Mouse (Mus musculus) heart, embryonic 14.5 days (tissue): ENCODE results near the gene Tmed10. TPM values are rescaled to one million over a fixed set of nuclear protein-coding genes. Genes with fewer than 3 reads are reported as not detected.

Source experiments
- ATAC-seq: fragments of 200-750 bp; cut with Nextera tagmentation; 2 replicates; pipeline ENCODE4 v1.8.0; 2017; ENCODE audit warnings: low read depth, moderate TSS enrichment; ENCODE audit not compliant: insufficient number of reproducible peaks, insufficient read depth, low FRiP score
- H3K27ac ChIP-seq, 2 experiments: fragments of 200-500 bp in 1 of 2; fragments of 300-500 bp in 1 of 2; sonication (generic) in 1 of 2; replicated peaks in 1 of 2; 2 replicates each; pipeline ENCODE4 v1.5.1; 2012 to 2014; ENCODE audit warnings: low read depth in 2 of 2, low read length in 2 of 2, control low read depth in 1 of 2, mild to moderate bottlenecking in 1 of 2, mixed read lengths in 1 of 2; ENCODE audit not compliant: control insufficient read depth in 1 of 2, insufficient read depth in 1 of 2
- H3K27me3 ChIP-seq: fragments of 300-500 bp; sonication (generic); 2 replicates; pipeline ENCODE4 v1.6.1; 2014; ENCODE audit warnings: mild to moderate bottlenecking, low read length, control low read depth; ENCODE audit not compliant: control insufficient read depth, insufficient read depth
- H3K36me3 ChIP-seq: fragments of 300-500 bp; sonication (generic); 2 replicates; pipeline ENCODE4 v1.6.1; 2014; ENCODE audit warnings: mild to moderate bottlenecking, control low read depth, low read length, mixed read lengths; ENCODE audit not compliant: control insufficient read depth, insufficient read depth
- H3K4me1 ChIP-seq, 2 experiments: fragments of 200-500 bp in 1 of 2; fragments of 300-500 bp in 1 of 2; sonication (generic) in 1 of 2; 2 replicates each; pipeline ENCODE4 v1.6.1; 2012 to 2014; ENCODE audit warnings: low read length in 2 of 2, control low read depth in 1 of 2, mixed read lengths in 1 of 2; ENCODE audit not compliant: control insufficient read depth in 2 of 2, insufficient read depth in 2 of 2
- H3K4me2 ChIP-seq: fragments of 300-500 bp; sonication (generic); 2 replicates; pipeline ENCODE4 v1.6.1; 2014; ENCODE audit warnings: mild to moderate bottlenecking, low read length
- H3K4me3 ChIP-seq, 2 experiments: fragments of 200-500 bp in 1 of 2; fragments of 300-500 bp in 1 of 2; sonication (generic) in 1 of 2; 2 replicates each; pipeline ENCODE4 v1.5.1; 2012 to 2014; ENCODE audit warnings: low read length in 2 of 2, mild to moderate bottlenecking in 2 of 2, control low read depth in 1 of 2, low read depth in 1 of 2, moderate library complexity in 1 of 2; ENCODE audit not compliant: control insufficient read depth in 1 of 2, insufficient read depth in 1 of 2
- H3K9ac ChIP-seq: fragments of 300-500 bp; sonication (generic); 2 replicates; pipeline ENCODE4 v1.6.1; 2014; ENCODE audit warnings: mild to moderate bottlenecking, low read length
- H3K9me3 ChIP-seq: fragments of 300-500 bp; sonication (generic); 2 replicates; pipeline ENCODE4 v1.6.1; 2016; ENCODE audit warnings: low read length, control low read depth; ENCODE audit not compliant: control insufficient read depth
- WGBS: fragments of 180-500 bp; shearing (Covaris S2); extraction: QIAGEN DNeasy Blood & Tissue Kit; methylation state at CpG from one replicate; pipeline ENCODE4 v1.1.7; 2014; 5-methylcytosine and 5-hydroxymethylcytosine counted together
- polyA plus RNA-seq: library from polyadenylated mRNA; unstranded; fragments of >200 nt; fragmentation: Nextera tagmentation; extraction: Ambion mirVana; gene quantifications from 2 replicates; pipeline ENCODE4 v1.2.1, GENCODE M21; 2014

Gene Tmed10
- polyA plus RNA-seq, 1 experiment from 2014 or later = 320 TPM

- Histone ChIP-seq H3K4me2 (no peak overlapping the region), H3K9me3 (peaks cover 8% of the 10 kb centered on the region), H3K4me1 (no peaks in the 10 kb centered on the region), H3K36me3 (no peaks in the 10 kb centered on the region), H3K27me3 (no peaks in the 10 kb centered on the region), H3K4me3 (no peak overlapping the region), H3K27ac (no peak overlapping the region), H3K9ac (no peak overlapping the region)
- 78% methylated on average over 2 of the region's 2 CpGs for WGBS
- no peak for ATAC-seq
Observed at GRCm38 (mm10) chr12:85411136-85411535, 36.5 kb upstream of the Tmed10 start.

GRCm38 (mm10) chr12:85397960-85398272, 23.3 kb upstream of the Tmed10 start:
- peaks cover 16 to 23% of the 10 kb centered on the region in 2 experiments for H3K4me1 ChIP-seq
- no peaks in the 10 kb centered on the region for H3K9me3 ChIP-seq
- H3K9ac ChIP-seq = no peak overlapping the region
- H3K36me3 ChIP-seq = no peaks in the 10 kb centered on the region
- 44% methylated on average over 4 of the region's 4 CpGs for WGBS
- no peak for ATAC-seq
- H3K27ac ChIP-seq = no peak overlapping the region
- no peaks in the 10 kb centered on the region for H3K27me3 ChIP-seq
- H3K4me3 ChIP-seq = no peak overlapping the region
- no peak overlapping the region for H3K4me2 ChIP-seq

GRCm38 (mm10) chr12:85397063-85397959, 22.7 kb upstream of the Tmed10 start:
- no peak overlapping the region for H3K27ac ChIP-seq
- H3K4me3 ChIP-seq = no peak overlapping the region
- H3K27me3 ChIP-seq = no peaks in the 10 kb centered on the region
- 45% methylated on average over 18 of the region's 18 CpGs for WGBS
- no peaks in the 10 kb centered on the region for H3K9me3 ChIP-seq
- H3K36me3 ChIP-seq = no peaks in the 10 kb centered on the region
- no peak for ATAC-seq
- no peak overlapping the region for H3K9ac ChIP-seq
- no peak overlapping the region for H3K4me2 ChIP-seq
- peaks cover 20 to 23% of the 10 kb centered on the region in 2 experiments for H3K4me1 ChIP-seq

- Histone ChIP-seq H3K27ac (peak overlapping the region in 1 of 2 experiments; percentile 28; a peak in 1 of 4 replicates), H3K27me3 (no peaks in the 10 kb centered on the region), H3K9me3 (no peaks in the 10 kb centered on the region), H3K36me3 (no peaks in the 10 kb centered on the region), H3K4me3 (no peak overlapping the region), H3K4me1 (peaks cover 31 to 35% of the 10 kb centered on the region in 2 experiments), H3K9ac (no peak overlapping the region), H3K4me2 (no peak overlapping the region)
- 72% methylated on average over 7 of the region's 7 CpGs for WGBS
- no peak for ATAC-seq
Observed at GRCm38 (mm10) chr12:85393981-85394380, 19.3 kb upstream of the Tmed10 start.

- peaks cover 34 to 35% of the 10 kb centered on the region in 2 experiments for H3K4me1 ChIP-seq
- no peaks in the 10 kb centered on the region for H3K27me3 ChIP-seq
- H3K4me3 ChIP-seq = no peak overlapping the region
- H3K9me3 ChIP-seq = no peaks in the 10 kb centered on the region
- peak overlapping the region in 1 of 2 experiments; percentile 28; a peak in 1 of 4 replicates for H3K27ac ChIP-seq
- no peak for ATAC-seq
- no peak overlapping the region for H3K4me2 ChIP-seq
- H3K9ac ChIP-seq = no peak overlapping the region
- 36% methylated on average over 5 of the region's 5 CpGs for WGBS
- no peaks in the 10 kb centered on the region for H3K36me3 ChIP-seq
Observed at GRCm38 (mm10) chr12:85393526-85393925, 18.9 kb upstream of the Tmed10 start.

- no peak for ATAC-seq
- H3K36me3 ChIP-seq = no peaks in the 10 kb centered on the region
- H3K9me3 ChIP-seq = no peaks in the 10 kb centered on the region
- H3K4me2 ChIP-seq = no peak overlapping the region
- H3K4me3 ChIP-seq = no peak overlapping the region
- no peaks in the 10 kb centered on the region for H3K27me3 ChIP-seq
- WGBS = 84% methylated on average over 7 of the region's 7 CpGs
- H3K9ac ChIP-seq = no peak overlapping the region
- H3K4me1 ChIP-seq = peaks cover 24 to 30% of the 10 kb centered on the region in 2 experiments
- no peak overlapping the region for H3K27ac ChIP-seq
Observed at GRCm38 (mm10) chr12:85391148-85391547, 16.5 kb upstream of the Tmed10 start.

GRCm38 (mm10) chr12:85389204-85390185, 14.8 kb upstream of the Tmed10 start:
- Histone ChIP-seq H3K9me3 (no peaks in the 10 kb centered on the region), H3K36me3 (no peaks in the 10 kb centered on the region), H3K27ac (peak overlapping the region in 1 of 2 experiments; percentile 55; a peak in 2 of 4 replicates), H3K4me2 (no peak overlapping the region), H3K4me1 (peaks cover 35 to 39% of the 10 kb centered on the region in 2 experiments), H3K4me3 (no peak overlapping the region), H3K9ac (no peak overlapping the region), H3K27me3 (no peaks in the 10 kb centered on the region)
- ATAC-seq = peak; percentile 45; the same call in 1 of the 2 replicates
- WGBS = 42% methylated on average over 15 of the region's 15 CpGs
